Mouse (Mus musculus): ENCODE measurements around the gene Cib1. TPM values are rescaled to one million over a fixed set of nuclear protein-coding genes. Genes with fewer than 3 reads are reported as not detected.

Cib1 gene
- polyA plus RNA-seq, 2 experiments: 43.1 to 94.2 TPM

DNA sequence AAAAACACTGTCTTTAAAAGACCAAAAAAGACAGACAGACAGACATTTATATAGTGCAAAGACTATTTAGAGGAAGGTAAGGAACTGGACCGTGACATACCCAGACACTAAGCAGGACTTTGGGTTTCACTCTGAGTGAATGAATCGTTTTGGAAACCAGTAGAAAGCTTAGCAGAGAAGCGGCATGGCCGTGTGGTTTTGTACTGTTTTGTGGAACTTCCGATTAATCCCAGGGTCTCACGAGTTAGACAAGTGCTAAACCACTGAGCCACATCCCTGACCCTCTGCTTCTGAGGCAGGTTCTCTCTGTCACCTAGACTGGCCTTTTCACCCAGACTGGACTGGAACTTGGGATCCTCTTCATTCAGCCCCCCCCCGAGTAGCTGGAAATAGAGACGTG lies 18.2 kb downstream of the Cib1 start:
- Histone ChIP-seq H3K36me3 (replicated peaks; ENCODE audit: control insufficient read depth, insufficient read depth, low read depth) (peaks cover 70% of the 10 kb centered on the region), H3K4me2 (ENCODE audit: low read depth) (no peak overlapping the region), H3K4me1 (replicated peaks; ENCODE audit: control insufficient read depth in 2 of 2, insufficient read depth in 2 of 2, low read length in 1 of 2) (peaks cover 25 to 36% of the 10 kb centered on the region in 2 experiments), H3K9ac (replicated peaks) (no peak overlapping the region), H3K4me3 (ENCODE audit: insufficient read depth in 1 of 2, low read depth in 2 of 2, low read length in 2 of 2) (no peak overlapping the region), H3K9me3 (ENCODE audit: control insufficient read depth, low read length) (no peaks in the 10 kb centered on the region), H3K27me3 (ENCODE audit: control insufficient read depth, insufficient read depth, low read length) (no peaks in the 10 kb centered on the region), H3K27ac (peak overlapping the region; percentile 54; the same call in 1 of the 2 replicates)
- no peak for DNase-seq (ENCODE audit: low read depth in 3 of 3, low spot score in 3 of 3)
- no peak for ATAC-seq (ENCODE audit: insufficient read depth)
- 83% methylated on average over 8 of the region's 8 CpGs for WGBS (ENCODE audit: insufficient replicate concordance)
- TF ChIP-seq CTCF (IDR thresholded peaks at IDR 0.05; ENCODE audit: low read depth) (no peak), EP300 (IDR thresholded peaks at IDR 0.05; ENCODE audit: low read depth) (no peak)

DNA sequence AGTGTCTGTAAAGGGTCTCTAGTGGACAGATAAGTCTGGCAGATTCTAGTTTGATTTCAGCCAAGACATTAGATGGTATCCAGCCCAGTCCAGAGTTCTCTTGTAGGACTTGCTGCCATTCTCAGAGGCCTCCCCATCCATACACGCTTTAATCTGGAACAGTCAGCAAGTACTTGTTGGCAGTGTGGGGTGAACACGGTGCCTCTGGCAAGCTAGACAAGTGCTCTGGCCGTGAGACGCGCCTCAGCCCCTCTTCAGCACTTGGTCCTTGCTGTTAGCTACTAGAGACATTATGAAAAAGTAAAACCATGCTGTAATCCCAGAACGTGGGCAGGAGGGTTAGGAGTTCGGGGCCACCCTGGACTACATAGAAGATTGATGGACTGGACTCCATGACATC lies 19.0 kb downstream of the Cib1 start:
- Histone ChIP-seq H3K36me3 (replicated peaks; ENCODE audit: control insufficient read depth, insufficient read depth, low read depth) (peaks cover 61% of the 10 kb centered on the region), H3K4me2 (ENCODE audit: low read depth) (no peak overlapping the region), H3K9me3 (ENCODE audit: control insufficient read depth, low read length) (no peaks in the 10 kb centered on the region), H3K27ac (peak overlapping the region; percentile 33; the same call in 1 of the 2 replicates), H3K9ac (replicated peaks) (no peak overlapping the region), H3K4me1 (replicated peaks; ENCODE audit: control insufficient read depth in 2 of 2, insufficient read depth in 2 of 2, low read length in 1 of 2) (peaks cover 31 to 41% of the 10 kb centered on the region in 2 experiments), H3K4me3 (ENCODE audit: insufficient read depth in 1 of 2, low read depth in 2 of 2, low read length in 2 of 2) (no peak overlapping the region), H3K27me3 (ENCODE audit: control insufficient read depth, insufficient read depth, low read length) (no peaks in the 10 kb centered on the region)
- ATAC-seq (ENCODE audit: insufficient read depth): no peak
- 91% methylated on average over 7 of the region's 7 CpGs for WGBS (ENCODE audit: insufficient replicate concordance)
- TF ChIP-seq EP300 (IDR thresholded peaks at IDR 0.05; ENCODE audit: low read depth) (no peak), CTCF (IDR thresholded peaks at IDR 0.05; ENCODE audit: low read depth) (no peak)
- DNase-seq (ENCODE audit: low read depth in 3 of 3, low spot score in 3 of 3): no peak

DNA sequence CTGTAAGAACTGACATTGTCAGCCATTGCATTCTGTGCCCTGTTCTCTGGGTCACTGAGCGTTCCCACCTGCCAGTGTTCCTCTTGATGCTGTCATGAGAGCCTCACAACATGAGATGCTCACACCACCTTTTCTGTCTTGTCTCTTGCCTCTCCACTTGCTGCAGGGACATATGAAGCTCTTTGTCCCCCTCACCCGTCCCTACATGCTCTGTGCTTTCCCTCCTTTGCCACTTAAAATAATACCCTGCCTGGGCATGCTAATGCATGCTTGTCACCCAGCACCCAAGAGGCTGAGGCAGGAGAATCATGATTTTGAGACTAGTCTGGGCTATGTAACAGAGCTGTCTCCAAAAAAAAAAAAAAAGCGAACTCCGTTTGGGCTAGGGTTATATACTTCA lies 21.6 kb downstream of the Cib1 start:
- 81% methylated on average over 4 of the region's 4 CpGs for WGBS (ENCODE audit: insufficient replicate concordance)
- Histone ChIP-seq H3K27ac (peak overlapping the region; percentile 100), H3K4me3 (ENCODE audit: insufficient read depth in 1 of 2, low read depth in 2 of 2, low read length in 2 of 2) (no peak overlapping the region), H3K27me3 (ENCODE audit: control insufficient read depth, insufficient read depth, low read length) (no peaks in the 10 kb centered on the region), H3K9ac (replicated peaks) (peak overlapping the region; percentile 85), H3K9me3 (ENCODE audit: control insufficient read depth, low read length) (no peaks in the 10 kb centered on the region), H3K4me2 (ENCODE audit: low read depth) (peak overlapping the region; percentile 87), H3K36me3 (replicated peaks; ENCODE audit: control insufficient read depth, insufficient read depth, low read depth) (peaks cover 35% of the 10 kb centered on the region), H3K4me1 (replicated peaks; ENCODE audit: control insufficient read depth in 2 of 2, insufficient read depth in 2 of 2, low read length in 1 of 2) (peaks cover 57 to 67% of the 10 kb centered on the region in 2 experiments)
- ATAC-seq (ENCODE audit: insufficient read depth) (no peak), DNase-seq (ENCODE audit: low read depth in 3 of 3, low spot score in 3 of 3) (no peak)
- TF ChIP-seq CTCF (IDR thresholded peaks at IDR 0.05; ENCODE audit: low read depth) (no peak), EP300 (IDR thresholded peaks at IDR 0.05; ENCODE audit: low read depth) (no peak)

GRCm38 (mm10) chr7:80209669-80210068 lies 22.9 kb downstream of the Cib1 start:
- WGBS (ENCODE audit: insufficient replicate concordance): 8% methylated on average over 6 of the region's 6 CpGs
- Histone ChIP-seq H3K4me3 (ENCODE audit: insufficient read depth in 1 of 2, low read depth in 2 of 2, low read length in 2 of 2) (peak overlapping the region; percentile 40 to 41), H3K27me3 (ENCODE audit: control insufficient read depth, insufficient read depth, low read length) (no peaks in the 10 kb centered on the region), H3K27ac (peak overlapping the region; percentile 100), H3K9ac (replicated peaks) (peak overlapping the region; percentile 85), H3K4me2 (ENCODE audit: low read depth) (peak overlapping the region; percentile 87), H3K9me3 (ENCODE audit: control insufficient read depth, low read length) (no peaks in the 10 kb centered on the region), H3K36me3 (replicated peaks; ENCODE audit: control insufficient read depth, insufficient read depth, low read depth) (peaks cover 23% of the 10 kb centered on the region), H3K4me1 (replicated peaks; ENCODE audit: control insufficient read depth in 2 of 2, insufficient read depth in 2 of 2, low read length in 1 of 2) (peaks cover 70 to 75% of the 10 kb centered on the region in 2 experiments)
- no peak for TF ChIP-seq EP300 (IDR thresholded peaks at IDR 0.05; ENCODE audit: low read depth)
- no peak for TF ChIP-seq CTCF (IDR thresholded peaks at IDR 0.05; ENCODE audit: low read depth)
- no peak for ATAC-seq (ENCODE audit: insufficient read depth)
- no peak for DNase-seq (ENCODE audit: low read depth in 3 of 3, low spot score in 3 of 3)

DNA sequence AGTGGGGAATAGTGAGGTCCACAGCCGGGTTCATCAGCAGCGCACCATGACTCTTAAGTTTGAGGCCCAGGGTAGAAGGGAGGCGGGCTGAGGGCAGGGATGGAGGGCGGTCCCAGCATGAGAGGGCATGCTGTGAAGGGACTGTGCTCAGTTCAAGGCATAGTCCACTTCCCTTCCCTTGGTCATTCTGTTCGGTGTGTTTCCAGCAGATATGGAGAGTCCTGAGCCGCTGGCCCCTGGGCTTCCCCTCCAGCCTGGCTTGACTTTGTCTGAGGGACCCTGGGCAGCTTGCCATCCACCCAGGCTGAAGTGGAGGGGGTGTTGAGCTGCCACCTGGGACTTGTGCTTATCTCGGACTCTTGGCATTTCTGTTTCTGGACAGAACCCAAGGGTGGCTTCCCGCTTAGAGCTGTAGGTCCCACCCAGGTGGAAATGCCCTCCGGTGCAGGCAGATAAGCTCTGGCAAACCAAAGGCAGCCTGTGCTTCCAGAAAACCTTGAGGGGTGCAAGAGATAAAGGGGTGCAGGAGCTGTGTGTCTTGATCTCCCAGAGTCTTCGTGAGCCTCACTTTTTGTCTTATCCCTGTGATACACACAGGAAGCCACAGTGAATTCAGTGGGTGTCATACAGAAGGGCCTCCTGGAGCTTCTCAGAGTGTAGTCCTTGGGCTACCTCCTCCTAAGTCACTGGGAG lies 23.7 kb downstream of the Cib1 start:
- 9% methylated on average over 10 of the region's 10 CpGs for WGBS (ENCODE audit: insufficient replicate concordance)
- no peaks in the 10 kb centered on the region for H3K27me3 ChIP-seq (ENCODE audit: control insufficient read depth, insufficient read depth, low read length)
- peak; percentile 96 for TF ChIP-seq EP300 (IDR thresholded peaks at IDR 0.05; ENCODE audit: low read depth)
- TF ChIP-seq CTCF (IDR thresholded peaks at IDR 0.05; ENCODE audit: low read depth): peak; percentile 6
- peaks cover 78 to 83% of the 10 kb centered on the region in 2 experiments for H3K4me1 ChIP-seq (replicated peaks; ENCODE audit: control insufficient read depth in 2 of 2, insufficient read depth in 2 of 2, low read length in 1 of 2)
- peaks cover 21% of the 10 kb centered on the region for H3K36me3 ChIP-seq (replicated peaks; ENCODE audit: control insufficient read depth, insufficient read depth, low read depth)
- H3K4me2 ChIP-seq (ENCODE audit: low read depth): peak overlapping the region; percentile 87
- peak overlapping the region; percentile 40 to 44 for H3K4me3 ChIP-seq (ENCODE audit: insufficient read depth in 1 of 2, low read depth in 2 of 2, low read length in 2 of 2)
- H3K27ac ChIP-seq: peak overlapping the region; percentile 100
- peak overlapping the region; percentile 85 for H3K9ac ChIP-seq (replicated peaks)
- no peaks in the 10 kb centered on the region for H3K9me3 ChIP-seq (ENCODE audit: control insufficient read depth, low read length)
- DNase-seq (ENCODE audit: low read depth in 3 of 3, low spot score in 3 of 3): peak; percentile 96 to 98 (median 98)
- ATAC-seq (ENCODE audit: insufficient read depth): peak; percentile 87

All from liver, embryonic 14.5 days (tissue).